Mouse (Mus musculus): Measurements from ENCODE around the gene Pxdc1. TPM values are rescaled to one million over a fixed set of nuclear protein-coding genes. Genes with fewer than 3 reads are reported as not detected.

Pxdc1 gene
- polyA plus RNA-seq, 1 experiment from 2014 or later, result 8.4 TPM

GRCm38 (mm10) chr13:34609711-34610110 is 43.6 kb downstream of the Pxdc1 start:
- no peak overlapping the region for H3K4me2 ChIP-seq
- no peak overlapping the region for H3K27ac ChIP-seq
- H3K4me1 ChIP-seq, result peaks cover 4% of the 10 kb centered on the region; the same call in 1 of the 2 replicates
- no peak overlapping the region for H3K4me3 ChIP-seq
- H3K27me3 ChIP-seq (replicated peaks), result no peaks in the 10 kb centered on the region
- ATAC-seq (replicated peaks), result no peak
- H3K9ac ChIP-seq, result no peak overlapping the region
- no peaks in the 10 kb centered on the region for H3K36me3 ChIP-seq (replicated peaks)
- no peaks in the 10 kb centered on the region for H3K9me3 ChIP-seq
- 28% methylated on average over 1 of the region's 1 CpGs for WGBS

- Histone ChIP-seq H3K36me3 (replicated peaks) (no peaks in the 10 kb centered on the region), H3K9me3 (no peaks in the 10 kb centered on the region), H3K4me2 (no peak overlapping the region), H3K9ac (no peak overlapping the region), H3K27me3 (replicated peaks) (no peaks in the 10 kb centered on the region), H3K4me3 (no peak overlapping the region), H3K4me1 (peaks cover 4% of the 10 kb centered on the region; the same call in 1 of the 2 replicates), H3K27ac (no peak overlapping the region)
- no peak for ATAC-seq (replicated peaks)
- 49% methylated on average over 2 of the region's 2 CpGs for WGBS
Measured at GRCm38 (mm10) chr13:34607079-34607478, 46.2 kb downstream of the Pxdc1 start.

GRCm38 (mm10) chr13:34605884-34606283 is 47.4 kb downstream of the Pxdc1 start:
- H3K27me3 ChIP-seq (replicated peaks), result no peaks in the 10 kb centered on the region
- no peaks in the 10 kb centered on the region for H3K9me3 ChIP-seq
- ATAC-seq (replicated peaks), result peak; percentile 72
- H3K27ac ChIP-seq, result no peak overlapping the region
- no peaks in the 10 kb centered on the region for H3K36me3 ChIP-seq (replicated peaks)
- H3K4me2 ChIP-seq, result no peak overlapping the region
- 58% methylated on average over 3 of the region's 3 CpGs for WGBS
- no peak overlapping the region for H3K9ac ChIP-seq
- H3K4me3 ChIP-seq, result no peak overlapping the region
- peaks cover 4% of the 10 kb centered on the region; the same call in 1 of the 2 replicates for H3K4me1 ChIP-seq

- H3K9me3 ChIP-seq, result no peaks in the 10 kb centered on the region
- no peak overlapping the region for H3K4me2 ChIP-seq
- 55% methylated on average over 5 of the region's 5 CpGs for WGBS
- no peak overlapping the region for H3K27ac ChIP-seq
- no peaks in the 10 kb centered on the region for H3K36me3 ChIP-seq (replicated peaks)
- peaks cover 4% of the 10 kb centered on the region; the same call in 1 of the 2 replicates for H3K4me1 ChIP-seq
- ATAC-seq (replicated peaks), result peak; percentile 66; the same call in 1 of the 2 replicates
- no peak overlapping the region for H3K4me3 ChIP-seq
- H3K9ac ChIP-seq, result no peak overlapping the region
- no peaks in the 10 kb centered on the region for H3K27me3 ChIP-seq (replicated peaks)
Measured at GRCm38 (mm10) chr13:34605206-34605605, 48.1 kb downstream of the Pxdc1 start.

DNA sequence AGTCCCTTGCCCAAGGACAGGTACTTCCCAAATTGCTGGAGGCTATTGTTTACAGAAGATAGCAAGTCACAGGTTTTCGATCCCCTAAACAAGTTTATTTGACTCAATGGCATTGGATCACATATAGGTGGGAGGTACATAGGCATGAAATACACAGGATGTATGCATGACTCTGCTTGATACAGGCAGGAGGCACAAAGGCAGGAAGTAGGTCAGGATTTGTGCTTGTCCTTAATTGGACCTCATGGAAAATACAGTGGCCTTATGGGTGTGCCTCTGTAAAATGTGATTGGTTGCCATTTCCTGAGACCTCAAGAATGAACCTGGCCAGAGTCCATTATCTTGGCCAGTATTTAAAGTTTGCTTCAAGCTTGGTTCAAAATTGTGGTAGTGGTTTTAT is 48.9 kb downstream of the Pxdc1 start:
- Histone ChIP-seq H3K9me3 (no peaks in the 10 kb centered on the region), H3K27ac (no peak overlapping the region), H3K36me3 (replicated peaks) (no peaks in the 10 kb centered on the region), H3K4me3 (no peak overlapping the region), H3K4me2 (no peak overlapping the region), H3K27me3 (replicated peaks) (no peaks in the 10 kb centered on the region), H3K9ac (no peak overlapping the region), H3K4me1 (peaks cover 4% of the 10 kb centered on the region; the same call in 1 of the 2 replicates)
- WGBS, result 86% methylated on average over 1 of the region's 1 CpGs
- ATAC-seq (replicated peaks), result no peak

GRCm38 (mm10) chr13:34602757-34603156 is 50.5 kb downstream of the Pxdc1 start:
- no peak overlapping the region for H3K9ac ChIP-seq
- no peak overlapping the region for H3K27ac ChIP-seq
- H3K9me3 ChIP-seq, result no peaks in the 10 kb centered on the region
- no peak overlapping the region for H3K4me2 ChIP-seq
- WGBS, result 72% methylated on average over 2 of the region's 2 CpGs
- ATAC-seq (replicated peaks), result no peak
- no peak overlapping the region for H3K4me3 ChIP-seq
- H3K27me3 ChIP-seq (replicated peaks), result no peaks in the 10 kb centered on the region
- H3K4me1 ChIP-seq, result peaks cover 4% of the 10 kb centered on the region; the same call in 1 of the 2 replicates
- no peaks in the 10 kb centered on the region for H3K36me3 ChIP-seq (replicated peaks)

GRCm38 (mm10) chr13:34596797-34597196 is 56.5 kb downstream of the Pxdc1 start:
- H3K36me3 ChIP-seq (replicated peaks), result no peaks in the 10 kb centered on the region
- no peaks in the 10 kb centered on the region for H3K27me3 ChIP-seq (replicated peaks)
- no peaks in the 10 kb centered on the region for H3K9me3 ChIP-seq
- no peak overlapping the region for H3K4me2 ChIP-seq
- no peak overlapping the region for H3K27ac ChIP-seq
- no peak overlapping the region for H3K4me3 ChIP-seq
- no peak overlapping the region for H3K9ac ChIP-seq
- ATAC-seq (replicated peaks), result no peak
- no peaks in the 10 kb centered on the region for H3K4me1 ChIP-seq

Other genes starting within 250 kb of the Pxdc1 start
- 0.13 TPM in 1 of 2 replicates, not detected in the other for gene Fam50b, start 81.4 kb upstream of the Pxdc1 start, polyA plus RNA-seq (2015; fragmentation: Nextera tagmentation; extraction: Ambion mirVana)
- 63.3 and 69.4 TPM in 2 replicates for gene Prpf4b, start 221.8 kb upstream of the Pxdc1 start, polyA plus RNA-seq (2015; fragmentation: Nextera tagmentation; extraction: Ambion mirVana)